Mouse (Mus musculus): ENCODE measurements at regions not wholly inside any gene's neighbourhood (a gene's known extent, or its start where the extent isn't known, plus 50 kb on each side); places are given as distances from the start of the nearest gene placed in this dataset.
"Not testable (repeated sequence)": the region's sequence is repeated elsewhere in the genome, so short reads cannot be mapped to it uniquely, and the experiment has no call there.

- DNase-seq, result no peak
Measured at GRCm38 (mm10) chr13:97482439-97482946, 241.6 kb downstream of the Enc1 start.

GRCm38 (mm10) chr13:97481259-97481658 is 240.4 kb downstream of the Enc1 start:
- DNase-seq, result no peak

GRCm38 (mm10) chr13:97479066-97479586 is 238.2 kb downstream of the Enc1 start:
- DNase-seq, result no peak

GRCm38 (mm10) chr13:97473971-97474365 is 233.1 kb downstream of the Enc1 start:
- DNase-seq, result no peak

- DNase-seq, result no peak
Measured at GRCm38 (mm10) chr13:97473256-97473970, 232.5 kb downstream of the Enc1 start.

GRCm38 (mm10) chr13:97469999-97470398 is 229.1 kb downstream of the Enc1 start:
- DNase-seq, result no peak

GRCm38 (mm10) chr13:97468874-97469593 is 228.1 kb downstream of the Enc1 start:
- no peak for DNase-seq

GRCm38 (mm10) chr13:97466585-97466984 is 225.7 kb downstream of the Enc1 start:
- not testable (repeated sequence) for DNase-seq

GRCm38 (mm10) chr13:97463798-97464197 is 222.9 kb downstream of the Enc1 start:
- DNase-seq, result no peak

GRCm38 (mm10) chr13:97462884-97463235 is 222.0 kb downstream of the Enc1 start:
- no peak for DNase-seq

GRCm38 (mm10) chr13:97462110-97462883 is 221.4 kb downstream of the Enc1 start:
- no peak for DNase-seq

GRCm38 (mm10) chr13:97461207-97461606 is 220.3 kb downstream of the Enc1 start:
- DNase-seq, result no peak

- DNase-seq, result no peak
Measured at GRCm38 (mm10) chr13:97459106-97459505, 218.2 kb downstream of the Enc1 start.

GRCm38 (mm10) chr13:97455961-97456360 is 215.1 kb downstream of the Enc1 start:
- no peak for DNase-seq

- no peak for DNase-seq
Measured at GRCm38 (mm10) chr13:97454715-97455114, 213.8 kb downstream of the Enc1 start.

- no peak for DNase-seq
Measured at GRCm38 (mm10) chr13:97453469-97453868, 212.6 kb downstream of the Enc1 start.

- DNase-seq, result no peak
Measured at GRCm38 (mm10) chr13:97453090-97453430, 212.2 kb downstream of the Enc1 start.

GRCm38 (mm10) chr13:97452386-97453089 is 211.6 kb downstream of the Enc1 start:
- no peak for DNase-seq

- DNase-seq, result no peak
Measured at GRCm38 (mm10) chr13:97451276-97451675, 210.4 kb downstream of the Enc1 start.

- DNase-seq, result no peak
Measured at GRCm38 (mm10) chr13:97448123-97448522, 207.2 kb downstream of the Enc1 start.

GRCm38 (mm10) chr13:97443731-97444428 is 203.0 kb downstream of the Enc1 start:
- peak; percentile 47 for DNase-seq

- no peak for DNase-seq
Measured at GRCm38 (mm10) chr13:97442806-97443205, 201.9 kb downstream of the Enc1 start.

All from lung, postnatal 36 days (tissue).